Mouse (Mus musculus): Measurements from ENCODE around the gene Oma1.

Gene Oma1

GRCm38 (mm10) chr4:103313587-103314525, at the start of gene Oma1:
Oma1 (plus strand) TSS chr4:103313812.
- peak; percentile 99 for DNase-seq

GRCm38 (mm10) chr4:103263812-103264396, 49.7 kb upstream of the Oma1 start:
- no peak for DNase-seq

- DNase-seq, result no peak
Measured at GRCm38 (mm10) chr4:103265166-103265565, 48.4 kb upstream of the Oma1 start.

GRCm38 (mm10) chr4:103269336-103269735, 44.3 kb upstream of the Oma1 start:
- DNase-seq, result no peak

GRCm38 (mm10) chr4:103273021-103273420, 40.6 kb upstream of the Oma1 start:
- DNase-seq, result no peak

- no peak for DNase-seq
Measured at GRCm38 (mm10) chr4:103288342-103288741, 25.3 kb upstream of the Oma1 start.

GRCm38 (mm10) chr4:103290763-103291162, 22.8 kb upstream of the Oma1 start, which contains the start of gene 4921539E11Rik:
4921539E11Rik (minus strand) TSS chr4:103290863.
- no peak for DNase-seq

- DNase-seq, result peak in 1 of 2 experiments; percentile 25
Measured at GRCm38 (mm10) chr4:103299342-103299741, 14.3 kb upstream of the Oma1 start.

- DNase-seq, result no peak
Measured at GRCm38 (mm10) chr4:103303851-103304250, 9.8 kb upstream of the Oma1 start.

GRCm38 (mm10) chr4:103314526-103314910, 906 bp downstream of the Oma1 start:
- DNase-seq, result no peak

- no peak for DNase-seq
Measured at GRCm38 (mm10) chr4:103315861-103316260, 2.2 kb downstream of the Oma1 start.

- DNase-seq, result no peak
Measured at GRCm38 (mm10) chr4:103321461-103321860, 7.8 kb downstream of the Oma1 start.

GRCm38 (mm10) chr4:103324688-103325451, 11.3 kb downstream of the Oma1 start:
- DNase-seq, result no peak

GRCm38 (mm10) chr4:103326994-103327393, 13.4 kb downstream of the Oma1 start:
- peak; percentile 83 for DNase-seq

- DNase-seq, result peak in 1 of 2 experiments; percentile 11
Measured at GRCm38 (mm10) chr4:103329348-103329747, 15.7 kb downstream of the Oma1 start.

- DNase-seq, result no peak
Measured at GRCm38 (mm10) chr4:103335134-103335533, 21.5 kb downstream of the Oma1 start.

- DNase-seq, result no peak
Measured at GRCm38 (mm10) chr4:103340726-103341125, 27.1 kb downstream of the Oma1 start.

GRCm38 (mm10) chr4:103341620-103342019, 28.0 kb downstream of the Oma1 start:
- no peak for DNase-seq

- peak in 1 of 2 experiments; percentile 15 for DNase-seq
Measured at GRCm38 (mm10) chr4:103346058-103346457, 32.4 kb downstream of the Oma1 start.

GRCm38 (mm10) chr4:103346849-103347248, 33.2 kb downstream of the Oma1 start:
- peak; percentile 27 to 51 for DNase-seq

- DNase-seq, result peak in 1 of 2 experiments; percentile 23
Measured at GRCm38 (mm10) chr4:103349219-103349618, 35.6 kb downstream of the Oma1 start.

- no peak for DNase-seq
Measured at GRCm38 (mm10) chr4:103352926-103353325, 39.3 kb downstream of the Oma1 start.

GRCm38 (mm10) chr4:103357457-103357856, 43.8 kb downstream of the Oma1 start:
- no peak for DNase-seq
